Mouse (Mus musculus): ENCODE results near the gene Rpl23a. TPM values are rescaled to one million over a fixed set of nuclear protein-coding genes. Genes with fewer than 3 reads are reported as not detected.
A peak's percentile ranks its signal among the peaks of the same experiment; 100 is the strongest.

Gene Rpl23a
- total and polyA plus RNA-seq, 3 experiments: 2,892 to 4,112 TPM; not detected in 1

DNA sequence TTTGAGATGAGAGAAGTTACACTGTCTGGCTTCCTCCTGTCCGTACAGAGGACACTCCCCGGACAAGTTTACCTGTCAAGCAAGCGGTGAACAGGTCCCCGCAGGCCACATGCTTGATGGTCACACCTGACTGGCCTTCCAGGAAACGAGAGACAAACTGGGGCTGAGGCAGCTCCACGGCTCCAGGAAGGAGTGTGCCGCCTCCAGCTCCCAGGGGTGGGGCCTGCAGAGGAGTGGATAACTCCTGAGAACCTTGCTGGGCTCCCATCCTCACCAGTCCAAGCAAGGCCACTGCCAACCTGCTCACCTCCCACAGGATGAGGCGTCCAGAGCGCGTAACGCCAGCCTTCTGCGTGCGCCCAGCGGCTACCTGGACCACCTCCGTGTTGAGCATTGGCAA, 13.1 kb downstream of the Rpl23a start:
- peaks cover 0 to 21% of the 10 kb centered on the region in 2 experiments; a peak in 2 of 4 replicates for H3K36me3 ChIP-seq (ENCODE audit: control insufficient read depth in 1 of 2, insufficient read depth in 2 of 2, low read length in 2 of 2)
- H3K27ac ChIP-seq (ENCODE audit: control insufficient read depth, low read depth, low read length): no peak overlapping the region
- no peaks in the 10 kb centered on the region for H3K9me3 ChIP-seq (replicated peaks; ENCODE audit: insufficient read depth, low read length)
- H3K4me1 ChIP-seq (ENCODE audit: control insufficient read depth in 1 of 2, insufficient read depth in 2 of 2, low read length in 2 of 2): peaks cover 20 to 33% of the 10 kb centered on the region in 2 experiments
- H3K4me3 ChIP-seq (ENCODE audit: control insufficient read depth in 1 of 2, insufficient read depth in 1 of 2, low read depth in 2 of 2, low read length in 2 of 2): no peak overlapping the region
- no peak for DNase-seq (ENCODE audit: low read depth, low spot score)
- H3K27me3 ChIP-seq (ENCODE audit: control insufficient read depth in 1 of 2, insufficient read depth in 2 of 2, low read length in 2 of 2): no peaks in the 10 kb centered on the region
- no peak for TF ChIP-seq GABPA (IDR thresholded peaks at IDR 0.05; ENCODE audit: low read depth, low read length)
- TF ChIP-seq CHD1 (IDR thresholded peaks at IDR 0.05; ENCODE audit: low read depth, low read length): no peak
- TF ChIP-seq ETS1 (IDR thresholded peaks at IDR 0.05; ENCODE audit: low read depth, low read length): no peak
- no peak for TF ChIP-seq POLR2AphosphoS2 (IDR thresholded peaks at IDR 0.05; ENCODE audit: low read length)
- no peak for TF ChIP-seq TBP (IDR thresholded peaks at IDR 0.05; ENCODE audit: low read depth, low read length)
- TF ChIP-seq TAL1 (IDR thresholded peaks at IDR 0.05; ENCODE audit: low read length): no peak
- TF ChIP-seq MYB (IDR thresholded peaks at IDR 0.05; ENCODE audit: low read depth, low read length): no peak
- TF ChIP-seq HCFC1 (IDR thresholded peaks at IDR 0.05; ENCODE audit: low read depth, low read length): no peak
- TF ChIP-seq E2F4 (IDR thresholded peaks at IDR 0.05; ENCODE audit: borderline replicate concordance, low read depth, low read length): no peak
- no peak for TF ChIP-seq NELFE (IDR thresholded peaks at IDR 0.05; ENCODE audit: low read depth, low read length)
- no peak for TF ChIP-seq ZMIZ1 (IDR thresholded peaks at IDR 0.05; ENCODE audit: low read depth, low read length)
- no peak for TF ChIP-seq RAD21 (IDR thresholded peaks at IDR 0.05; ENCODE audit: low read depth, low read length)
- TF ChIP-seq CTCF (IDR thresholded peaks at IDR 0.05 in 2 of 3, conservative IDR thresholded peaks at IDR 0.05 in 1 of 3; ENCODE audit: control insufficient read depth in 1 of 3, insufficient read depth in 1 of 3, low read depth in 2 of 3, low read length in 3 of 3, poor library complexity in 1 of 3, severe bottlenecking in 1 of 3): no peak
- no peak for TF ChIP-seq NRF1 (IDR thresholded peaks at IDR 0.05; ENCODE audit: insufficient read depth, low read depth, low read length, poor library complexity, severe bottlenecking)
- TF ChIP-seq USF1 (IDR thresholded peaks at IDR 0.05; ENCODE audit: low read depth, low read length): no peak
- no peak for TF ChIP-seq RCOR1 (IDR thresholded peaks at IDR 0.05; ENCODE audit: low read depth, low read length)
- TF ChIP-seq POLR2AphosphoS5 (IDR thresholded peaks at IDR 0.05; ENCODE audit: borderline replicate concordance, low read depth, low read length): no peak
- TF ChIP-seq BHLHE40 (IDR thresholded peaks at IDR 0.05; ENCODE audit: borderline replicate concordance, low read depth, low read length): no peak
- no peak overlapping the region for H3K9ac ChIP-seq (ENCODE audit: control insufficient read depth, low read depth, low read length, poor library complexity, severe bottlenecking)
- no peaks in the 10 kb centered on the region; the same call in 1 of the 2 replicates for H3K79me2 ChIP-seq (ENCODE audit: control insufficient read depth, insufficient read depth, low read length, poor library complexity)

DNA sequence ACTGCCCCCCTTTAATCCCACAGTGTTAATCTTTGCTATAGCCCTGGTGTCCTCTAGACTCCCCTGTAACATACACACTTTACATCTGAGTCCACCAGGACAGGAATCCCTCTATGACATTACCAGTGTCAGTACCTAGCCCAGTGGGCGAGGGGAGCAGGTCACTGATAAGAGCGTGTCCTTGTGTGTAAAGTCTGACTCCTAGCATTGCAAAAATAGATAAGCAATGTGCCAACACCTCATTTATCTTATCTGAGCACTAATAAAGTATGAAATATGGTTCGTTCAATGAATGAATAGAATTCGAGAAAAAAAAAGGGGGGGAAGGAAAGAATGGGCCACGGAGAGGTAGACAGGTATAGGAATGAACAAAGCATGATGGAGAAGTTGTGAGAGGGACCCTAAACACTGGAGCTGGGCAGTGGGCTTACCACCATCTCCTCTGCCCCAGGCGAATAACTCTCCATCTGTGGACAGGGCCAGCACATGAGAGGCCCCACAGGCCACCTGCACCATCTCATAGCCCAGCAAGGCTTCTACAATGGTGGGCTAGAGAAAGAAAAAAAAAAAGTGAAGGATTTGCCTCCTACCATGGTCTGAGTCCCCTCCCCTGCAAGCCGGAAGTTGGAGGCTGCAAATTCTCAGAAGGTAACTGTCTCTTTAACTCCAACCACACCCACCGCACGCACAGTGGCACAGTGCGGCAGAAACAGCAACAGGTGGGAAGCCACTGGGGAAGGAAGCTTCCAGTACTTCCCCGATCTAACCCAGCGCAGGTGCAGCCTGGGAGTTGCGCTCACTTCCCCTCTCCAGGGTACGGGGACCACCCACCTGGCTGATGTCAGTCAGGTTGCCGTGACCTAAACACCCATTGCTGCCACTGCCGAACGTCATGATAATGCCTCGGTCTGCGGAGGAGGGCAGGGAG, 14.6 kb downstream of the Rpl23a start:
- DNase-seq (ENCODE audit: low read depth, low spot score): peak; percentile 83
- TF ChIP-seq HCFC1 (IDR thresholded peaks at IDR 0.05; ENCODE audit: low read depth, low read length): peak; percentile 76
- peak; percentile 37; the same call in 1 of the 2 replicates for TF ChIP-seq NRF1 (IDR thresholded peaks at IDR 0.05; ENCODE audit: insufficient read depth, low read depth, low read length, poor library complexity, severe bottlenecking)
- TF ChIP-seq MYB (IDR thresholded peaks at IDR 0.05; ENCODE audit: low read depth, low read length): 0 out of 2 replicates have a peak, but pooled peaks have one; percentile 17
- no peak for TF ChIP-seq POLR2AphosphoS2 (IDR thresholded peaks at IDR 0.05; ENCODE audit: low read length)
- TF ChIP-seq ZC3H11A (IDR thresholded peaks at IDR 0.05; ENCODE audit: low read depth, low read length): no peak; the same call in 1 of the 2 replicates
- peak; percentile 98 for TF ChIP-seq GATA1 (IDR thresholded peaks at IDR 0.05; ENCODE audit: low read depth, low read length)
- TF ChIP-seq GABPA (IDR thresholded peaks at IDR 0.05; ENCODE audit: low read depth, low read length): no peak
- peak; percentile 73 for TF ChIP-seq ZNF384 (IDR thresholded peaks at IDR 0.05; ENCODE audit: low read depth, low read length)
- peak; percentile 79 for TF ChIP-seq RCOR1 (IDR thresholded peaks at IDR 0.05; ENCODE audit: low read depth, low read length)
- TF ChIP-seq MEF2A (IDR thresholded peaks at IDR 0.05; ENCODE audit: extremely low read depth, insufficient replicate concordance, low read depth, low read length, poor library complexity, severe bottlenecking): no peak
- TF ChIP-seq UBTF (IDR thresholded peaks at IDR 0.05; ENCODE audit: borderline replicate concordance, insufficient read depth, low read depth, low read length): no peak
- no peak for TF ChIP-seq CTCF (IDR thresholded peaks at IDR 0.05 in 2 of 3, conservative IDR thresholded peaks at IDR 0.05 in 1 of 3; ENCODE audit: control insufficient read depth in 1 of 3, insufficient read depth in 1 of 3, low read depth in 2 of 3, low read length in 3 of 3, poor library complexity in 1 of 3, severe bottlenecking in 1 of 3)
- TF ChIP-seq EP300 (IDR thresholded peaks at IDR 0.05; ENCODE audit: low read depth in 1 of 2, low read length in 2 of 2): peak; percentile 95
- peak; percentile 70 for TF ChIP-seq TAL1 (IDR thresholded peaks at IDR 0.05; ENCODE audit: low read length)
- peak; percentile 71 for TF ChIP-seq MXI1 (IDR thresholded peaks at IDR 0.05; ENCODE audit: low read depth, low read length)
- no peak for TF ChIP-seq RAD21 (IDR thresholded peaks at IDR 0.05; ENCODE audit: low read depth, low read length)
- TF ChIP-seq BHLHE40 (IDR thresholded peaks at IDR 0.05; ENCODE audit: borderline replicate concordance, low read depth, low read length): peak; percentile 68; the same call in 1 of the 2 replicates
- no peak for TF ChIP-seq SMC3 (IDR thresholded peaks at IDR 0.05; ENCODE audit: low read depth, low read length)

More for the DNA sequence above, 14.6 kb downstream of the Rpl23a start:
- peaks cover 20 to 37% of the 10 kb centered on the region in 2 experiments for H3K4me1 ChIP-seq (ENCODE audit: control insufficient read depth in 1 of 2, insufficient read depth in 2 of 2, low read length in 2 of 2)
- H3K27me3 ChIP-seq (ENCODE audit: control insufficient read depth in 1 of 2, insufficient read depth in 2 of 2, low read length in 2 of 2): no peaks in the 10 kb centered on the region
- H3K27ac ChIP-seq (ENCODE audit: control insufficient read depth, low read depth, low read length): peak overlapping the region; percentile 72
- H3K79me2 ChIP-seq (ENCODE audit: control insufficient read depth, insufficient read depth, low read length, poor library complexity): peaks cover 13% of the 10 kb centered on the region
- H3K4me3 ChIP-seq (ENCODE audit: control insufficient read depth in 1 of 2, insufficient read depth in 1 of 2, low read depth in 2 of 2, low read length in 2 of 2): peak overlapping the region; percentile 48 to 70
- H3K9me3 ChIP-seq (replicated peaks; ENCODE audit: insufficient read depth, low read length): no peaks in the 10 kb centered on the region
- H3K36me3 ChIP-seq (ENCODE audit: control insufficient read depth in 1 of 2, insufficient read depth in 2 of 2, low read length in 2 of 2): peaks cover 0 to 21% of the 10 kb centered on the region in 2 experiments; a peak in 2 of 4 replicates
- H3K9ac ChIP-seq (ENCODE audit: control insufficient read depth, low read depth, low read length, poor library complexity, severe bottlenecking): peak overlapping the region; percentile 58
